Mouse (Mus musculus): ENCODE data around the gene Ier5. TPM values are rescaled to one million over a fixed set of nuclear protein-coding genes. Genes with fewer than 3 reads are reported as not detected.

Gene Ier5
- polyA plus RNA-seq, 1 experiment from 2014 or later: 4.8 TPM

GRCm38 (mm10) chr1:155058099-155059012 is 41.1 kb downstream of the Ier5 start:
- Histone ChIP-seq H3K9me3 (no peaks in the 10 kb centered on the region), H3K36me3 (no peaks in the 10 kb centered on the region), H3K4me1 (replicated peaks) (peaks cover 18% of the 10 kb centered on the region), H3K4me2 (replicated peaks) (no peak overlapping the region), H3K27ac (no peak overlapping the region), H3K27me3 (replicated peaks) (no peaks in the 10 kb centered on the region), H3K4me3 (replicated peaks) (no peak overlapping the region), H3K9ac (no peak overlapping the region)
- 60% methylated on average over 6 of the region's 6 CpGs for WGBS
- ATAC-seq: peak; percentile 10; the same call in 1 of the 2 replicates

GRCm38 (mm10) chr1:155056166-155056565 is 43.3 kb downstream of the Ier5 start:
- ATAC-seq: peak; percentile 6; the same call in 1 of the 2 replicates
- Histone ChIP-seq H3K9ac (no peak overlapping the region), H3K4me1 (replicated peaks) (peaks cover 34% of the 10 kb centered on the region), H3K27me3 (replicated peaks) (no peaks in the 10 kb centered on the region), H3K36me3 (no peaks in the 10 kb centered on the region), H3K4me3 (replicated peaks) (no peak overlapping the region), H3K9me3 (no peaks in the 10 kb centered on the region), H3K4me2 (replicated peaks) (no peak overlapping the region), H3K27ac (no peak overlapping the region)
- 97% methylated on average over 1 of the region's 1 CpGs for WGBS

GRCm38 (mm10) chr1:155055041-155055440 is 44.4 kb downstream of the Ier5 start:
- no peak for ATAC-seq
- WGBS: 35% methylated on average over 3 of the region's 3 CpGs
- Histone ChIP-seq H3K4me1 (replicated peaks) (peaks cover 39% of the 10 kb centered on the region), H3K36me3 (no peaks in the 10 kb centered on the region), H3K27ac (no peak overlapping the region), H3K27me3 (replicated peaks) (no peaks in the 10 kb centered on the region), H3K9me3 (no peaks in the 10 kb centered on the region), H3K9ac (no peak overlapping the region), H3K4me3 (replicated peaks) (no peak overlapping the region), H3K4me2 (replicated peaks) (no peak overlapping the region)

- no peaks in the 10 kb centered on the region for H3K9me3 ChIP-seq
- no peak overlapping the region for H3K4me2 ChIP-seq (replicated peaks)
- no peak overlapping the region for H3K9ac ChIP-seq
- WGBS: 41% methylated on average over 6 of the region's 6 CpGs
- no peaks in the 10 kb centered on the region for H3K36me3 ChIP-seq
- H3K4me1 ChIP-seq (replicated peaks): peaks cover 34% of the 10 kb centered on the region
- no peak overlapping the region for H3K27ac ChIP-seq
- no peak overlapping the region for H3K4me3 ChIP-seq (replicated peaks)
- ATAC-seq: no peak
- H3K27me3 ChIP-seq (replicated peaks): no peaks in the 10 kb centered on the region
Measured at GRCm38 (mm10) chr1:155054366-155054965, 45.0 kb downstream of the Ier5 start.

GRCm38 (mm10) chr1:155053296-155053695 is 46.1 kb downstream of the Ier5 start:
- peaks cover 32% of the 10 kb centered on the region for H3K4me1 ChIP-seq (replicated peaks)
- no peak overlapping the region for H3K4me3 ChIP-seq (replicated peaks)
- no peak overlapping the region for H3K4me2 ChIP-seq (replicated peaks)
- H3K27me3 ChIP-seq (replicated peaks): no peaks in the 10 kb centered on the region
- no peak overlapping the region for H3K9ac ChIP-seq
- H3K36me3 ChIP-seq: no peaks in the 10 kb centered on the region
- 86% methylated on average over 1 of the region's 1 CpGs for WGBS
- ATAC-seq: no peak
- H3K27ac ChIP-seq: peak overlapping the region; percentile 48; the same call in 1 of the 2 replicates
- no peaks in the 10 kb centered on the region for H3K9me3 ChIP-seq

- Histone ChIP-seq H3K9me3 (no peaks in the 10 kb centered on the region), H3K36me3 (no peaks in the 10 kb centered on the region), H3K9ac (no peak overlapping the region), H3K27me3 (replicated peaks) (no peaks in the 10 kb centered on the region), H3K4me2 (replicated peaks) (no peak overlapping the region), H3K4me3 (replicated peaks) (no peak overlapping the region), H3K4me1 (replicated peaks) (peaks cover 32% of the 10 kb centered on the region), H3K27ac (peak overlapping the region; percentile 48; the same call in 1 of the 2 replicates)
- ATAC-seq: no peak
- 28% methylated on average over 9 of the region's 9 CpGs for whole genome bisulfite sequencing
Measured at GRCm38 (mm10) chr1:155052761-155053166, 46.7 kb downstream of the Ier5 start.

- no peak overlapping the region for H3K4me2 ChIP-seq (replicated peaks)
Measured at GRCm38 (mm10) chr1:155052131-155052760, 47.2 kb downstream of the Ier5 start.

GRCm38 (mm10) chr1:155051701-155052127 is 47.7 kb downstream of the Ier5 start:
- no peak for ATAC-seq
- Histone ChIP-seq H3K27ac (peak overlapping the region; percentile 20; the same call in 1 of the 2 replicates), H3K36me3 (no peaks in the 10 kb centered on the region), H3K4me1 (replicated peaks) (peaks cover 29% of the 10 kb centered on the region), H3K27me3 (replicated peaks) (no peaks in the 10 kb centered on the region), H3K4me3 (replicated peaks) (no peak overlapping the region), H3K9ac (no peak overlapping the region), H3K9me3 (no peaks in the 10 kb centered on the region), H3K4me2 (replicated peaks) (no peak overlapping the region)
- 49% methylated on average over 10 of the region's 10 CpGs for WGBS

More at GRCm38 (mm10) chr1:155052131-155052760, 47.2 kb downstream of the Ier5 start:
- Histone ChIP-seq H3K9me3 (no peaks in the 10 kb centered on the region), H3K36me3 (no peaks in the 10 kb centered on the region), H3K4me3 (replicated peaks) (no peak overlapping the region), H3K9ac (no peak overlapping the region), H3K27me3 (replicated peaks) (no peaks in the 10 kb centered on the region), H3K27ac (peak overlapping the region; percentile 20; the same call in 1 of the 2 replicates), H3K4me1 (replicated peaks) (peaks cover 32% of the 10 kb centered on the region)
- ATAC-seq: no peak
- WGBS: 47% methylated on average over 4 of the region's 4 CpGs

GRCm38 (mm10) chr1:155050897-155051592 is 48.4 kb downstream of the Ier5 start:
- Histone ChIP-seq H3K27me3 (replicated peaks) (no peaks in the 10 kb centered on the region), H3K9me3 (no peaks in the 10 kb centered on the region), H3K4me3 (replicated peaks) (no peak overlapping the region), H3K4me2 (replicated peaks) (no peak overlapping the region), H3K9ac (no peak overlapping the region), H3K36me3 (no peaks in the 10 kb centered on the region), H3K4me1 (replicated peaks) (peaks cover 27% of the 10 kb centered on the region), H3K27ac (no peak overlapping the region)
- WGBS: 88% methylated on average over 9 of the region's 9 CpGs
- ATAC-seq: no peak

- WGBS: 43% methylated on average over 5 of the region's 5 CpGs
- H3K36me3 ChIP-seq: no peaks in the 10 kb centered on the region
- no peak overlapping the region for H3K9ac ChIP-seq
- H3K27ac ChIP-seq: no peak overlapping the region
- H3K4me1 ChIP-seq (replicated peaks): peaks cover 26% of the 10 kb centered on the region
- no peaks in the 10 kb centered on the region for H3K9me3 ChIP-seq
- no peak overlapping the region for H3K4me3 ChIP-seq (replicated peaks)
- H3K27me3 ChIP-seq (replicated peaks): no peaks in the 10 kb centered on the region
- ATAC-seq: peak; percentile 45; the same call in 1 of the 2 replicates
- no peak overlapping the region for H3K4me2 ChIP-seq (replicated peaks)
Measured at GRCm38 (mm10) chr1:155050174-155050573, 49.3 kb downstream of the Ier5 start.

- no peaks in the 10 kb centered on the region for H3K9me3 ChIP-seq
- no peak overlapping the region for H3K4me2 ChIP-seq (replicated peaks)
- no peak overlapping the region for H3K4me3 ChIP-seq (replicated peaks)
- 5% methylated on average over 5 of the region's 5 CpGs for WGBS
- no peaks in the 10 kb centered on the region for H3K27me3 ChIP-seq (replicated peaks)
- H3K4me1 ChIP-seq (replicated peaks): peaks cover 26% of the 10 kb centered on the region
- no peaks in the 10 kb centered on the region for H3K36me3 ChIP-seq
- peak; percentile 81 for ATAC-seq
- H3K27ac ChIP-seq: no peak overlapping the region
- no peak overlapping the region for H3K9ac ChIP-seq
Measured at GRCm38 (mm10) chr1:155048947-155049346, 50.5 kb downstream of the Ier5 start.
